Mouse (Mus musculus) Patski (cell line): Measurements from ENCODE around the gene Cask. TPM values are rescaled to one million over a fixed set of nuclear protein-coding genes. Genes with fewer than 3 reads are reported as not detected.

ENCODE experiments used
- ATAC-seq: fragments of 100-300 bp; one replicate; pipeline ENCODE4 v1.8.0; 2021
- CTCF ChIA-PET: fragments of 350-600 bp; sonication (Branson Sonifier 250); formaldehyde crosslinking; loops from one replicate; lab custom pipeline; 2022; ENCODE audit warnings: inconsistent platforms; lab: Charles Lee
- POLR2A ChIA-PET: fragments of 350-600 bp; sonication (Branson Sonifier 250); formaldehyde crosslinking; loops from one replicate; lab custom pipeline; 2022; ENCODE audit warnings: antibody characterized with exemption, inconsistent platforms; lab: Charles Lee
- DNase-seq: peaks from one replicate; pipeline ENCODE4 v3.0.0-alpha.2; 2011; ENCODE audit warnings: low read depth, low spot score
- H3K27me3 ChIP-seq: fragments of 371-371 bp; one replicate; pipeline ENCODE4 v1.5.1; 2021
- CTCF ChIP-seq: fragments of 100-300 bp; IDR thresholded peaks from one replicate; pipeline ENCODE4 v1.5.1; 2021
- in situ Hi-C: fragments of 300-500 bp; cut with MboI; formaldehyde crosslinking; loops from 3 replicates; pipeline ENCODE4 v1.11.1; 2018; ENCODE audit warnings: low pct_unique_long_range_greater_than_20kb, mixed read lengths
- polyA plus RNA-seq: library from polyadenylated mRNA; unstranded; gene quantifications from one replicate; pipeline ENCODE4 v1.2.3, GENCODE M21; 2021

Cask gene
- polyA plus RNA-seq, 1 experiment from 2014 or later, result 70.1 TPM

GRCm38 (mm10) chrX:13477596-13477995 is 373.6 kb downstream of the Cask start:
- DNase-seq (no peak), ATAC-seq (no peak)
- ChIA-PET CTCF (no interaction called here), POLR2A (no interaction called here)
- no peak for TF ChIP-seq CTCF
- H3K27me3 ChIP-seq, result peaks cover 25% of the 10 kb centered on the region
- in situ Hi-C loops, result no loop called here

GRCm38 (mm10) chrX:13475382-13475781 is 375.8 kb downstream of the Cask start:
- ChIA-PET CTCF (interaction anchor here (1.7 kb wide), 1 partner anchor 11 kb away, joined by 4 read pairs; no protein-coding TSS in a partner anchor), POLR2A (no interaction called here)
- in situ Hi-C loops, result no loop called here
- ATAC-seq, result no peak
- H3K27me3 ChIP-seq, result peaks cover 6% of the 10 kb centered on the region
- TF ChIP-seq CTCF, result no peak
- no peak for DNase-seq

DNA sequence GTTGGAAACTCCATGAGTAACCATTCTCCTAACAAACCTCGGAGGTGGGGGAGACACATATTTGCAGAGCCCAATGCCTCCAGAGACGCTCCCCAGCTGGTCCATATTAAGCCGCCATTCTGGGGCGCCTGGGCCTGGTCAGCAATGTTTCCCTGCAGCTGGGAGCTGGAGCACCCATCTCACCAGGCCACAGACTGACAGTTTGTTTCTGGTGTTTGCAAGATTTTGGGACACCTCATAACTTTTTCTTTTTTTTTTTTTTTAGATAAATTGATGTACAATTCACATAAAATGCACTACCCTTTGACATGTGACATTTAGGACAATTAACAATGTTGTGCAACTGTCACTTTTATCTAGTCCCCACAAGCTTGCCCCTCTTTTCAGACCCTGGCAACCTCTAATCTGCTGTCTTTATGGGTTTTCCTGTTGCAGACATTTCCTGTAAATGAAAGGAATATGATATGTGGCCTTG is 378.4 kb downstream of the Cask start:
- TF ChIP-seq CTCF, result no peak
- CTCF ChIA-PET, result interaction anchor here (1.3 kb wide), 1 partner anchor 9 kb away, joined by 4 read pairs; no protein-coding TSS in a partner anchor
- DNase-seq (no peak), ATAC-seq (no peak)
- no peaks in the 10 kb centered on the region for H3K27me3 ChIP-seq
- POLR2A ChIA-PET, result no interaction called here
- in situ Hi-C loops, result no loop called here

DNA sequence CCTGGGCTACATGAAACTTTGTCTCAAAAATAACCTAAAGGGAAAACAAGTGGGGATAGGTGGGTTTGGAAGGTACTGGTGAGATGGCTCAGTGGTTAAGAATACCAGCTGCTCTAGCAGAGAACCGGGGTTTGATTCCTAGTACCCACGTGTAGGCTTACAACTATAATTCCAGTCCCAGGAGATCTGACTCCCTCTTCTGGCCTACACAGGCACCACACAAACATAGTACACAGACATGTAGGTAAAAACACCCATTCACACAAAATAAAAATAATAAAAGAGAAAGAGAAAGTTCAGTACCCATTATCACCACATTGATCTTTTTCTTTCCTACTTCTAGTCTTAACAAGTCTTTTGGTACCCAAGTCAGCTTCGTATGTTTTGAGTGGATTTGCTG is 379.2 kb downstream of the Cask start:
- ATAC-seq (no peak), DNase-seq (no peak)
- no peak for TF ChIP-seq CTCF
- no peaks in the 10 kb centered on the region for H3K27me3 ChIP-seq
- in situ Hi-C loops, result no loop called here
- ChIA-PET CTCF (no interaction called here), POLR2A (no interaction called here)

DNA sequence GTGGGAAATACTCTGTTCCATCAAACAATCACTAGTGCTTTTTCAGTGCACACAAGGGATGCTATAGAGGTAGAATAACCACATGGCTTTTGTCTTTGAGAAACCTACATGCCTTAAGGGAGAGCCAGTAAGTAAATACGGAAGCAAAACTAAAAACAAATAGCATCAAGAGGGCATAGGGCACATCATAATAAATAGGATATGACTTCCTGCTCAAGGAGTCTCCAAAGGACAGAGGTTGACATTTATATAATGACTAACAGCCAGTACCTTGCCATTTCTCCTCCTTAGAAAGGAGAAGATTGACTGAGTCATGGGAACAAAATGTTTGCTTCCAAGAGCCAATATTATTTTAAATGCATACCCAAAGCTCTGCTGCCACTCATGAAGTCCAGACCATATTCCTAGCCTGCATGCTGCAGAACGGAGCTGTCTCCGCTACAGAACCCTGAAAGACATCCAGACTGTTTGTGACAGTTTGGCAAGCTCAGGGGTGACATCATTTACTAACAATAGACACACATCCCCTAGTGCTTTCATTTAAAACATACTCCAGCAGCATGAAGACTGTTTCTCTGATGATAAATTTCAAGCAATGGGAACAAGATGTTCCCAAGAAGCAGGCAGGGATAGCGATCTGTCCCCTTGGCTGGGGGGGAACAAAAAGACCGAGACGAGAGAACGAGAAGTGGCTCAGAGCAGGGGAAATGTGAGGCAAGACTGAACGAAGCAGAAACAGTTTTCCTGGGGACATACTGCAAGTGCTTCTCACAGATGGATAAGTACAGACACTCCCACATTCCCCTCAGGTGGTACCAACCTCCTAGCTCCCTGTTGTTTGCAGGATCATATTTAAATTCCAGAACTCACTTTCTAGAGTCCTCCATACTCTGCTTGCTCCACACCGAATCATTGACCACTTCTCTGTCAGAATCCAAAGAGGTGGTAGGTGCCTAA is 381.7 kb downstream of the Cask start:
- DNase-seq, result no peak
- no peak for TF ChIP-seq CTCF
- no peaks in the 10 kb centered on the region for H3K27me3 ChIP-seq
- ChIA-PET CTCF (interaction anchor here (1.1 to 1.3 kb wide), 2 partner anchors 31 to 32 kb away, joined by 3 to 4 read pairs; no protein-coding TSS in a partner anchor), POLR2A (no interaction called here)
- ATAC-seq, result no peak
- in situ Hi-C loops, result loop anchor here (10.0 kb wide), 1 partner anchor 185 kb away; no protein-coding TSS in a partner anchor

DNA sequence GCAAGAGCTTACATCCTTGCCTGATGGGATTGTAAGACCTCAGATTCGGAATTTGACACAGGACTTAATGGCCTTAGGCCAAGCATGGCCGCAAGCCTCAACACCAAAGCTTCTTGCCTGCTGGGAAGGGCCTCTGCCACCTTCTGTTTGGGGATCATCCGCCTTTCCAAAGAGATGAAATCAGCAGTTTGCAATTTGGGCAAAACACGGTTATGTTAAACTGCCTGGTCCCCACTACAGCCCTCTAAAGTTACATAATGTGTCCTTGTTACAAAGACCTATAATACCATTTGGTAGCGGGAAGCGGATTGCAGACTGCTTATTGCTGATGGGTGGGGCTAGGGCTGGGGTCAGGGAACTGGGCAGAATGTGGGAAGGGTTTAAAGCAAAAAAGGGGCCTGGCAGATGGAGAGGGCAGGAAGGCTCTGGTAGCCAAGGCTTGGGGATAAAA is 384.0 kb downstream of the Cask start:
- H3K27me3 ChIP-seq, result no peaks in the 10 kb centered on the region
- POLR2A ChIA-PET, result no interaction called here
- in situ Hi-C loops, result loop anchor here (10.0 kb wide), 1 partner anchor 188 kb away; no protein-coding TSS in a partner anchor
- CTCF ChIA-PET, result no interaction called here
- no peak for ATAC-seq
- no peak for DNase-seq
- no peak for TF ChIP-seq CTCF

Other genes with a start within 250 kb of the Cask start
- not detected for gene Gpr34, start 219.3 kb downstream of the Cask start, polyA plus RNA-seq
- gene Gpr82, start 190.0 kb downstream of the Cask start, polyA plus RNA-seq, result not detected